Mouse (Mus musculus) ES-E14 (cell line): Measurements from ENCODE around the gene Dgkb.

Experiments
- CHD2 ChIP-seq: IDR thresholded peaks from 2 replicates; pipeline ENCODE4 v1.6.1; 2014; ENCODE audit warnings: mild to moderate bottlenecking, low read depth, low read length, inconsistent platforms
- HCFC1 ChIP-seq: IDR thresholded peaks from 2 replicates; pipeline ENCODE4 v1.6.1; 2012; ENCODE audit warnings: low read length, inconsistent platforms, borderline replicate concordance; ENCODE audit not compliant: insufficient read depth
- MAFK ChIP-seq: IDR thresholded peaks from 2 replicates; pipeline ENCODE4 v1.6.1; 2014; ENCODE audit warnings: mild to moderate bottlenecking, low read depth, low read length, inconsistent platforms; ENCODE audit not compliant: insufficient read depth
- ZC3H11A ChIP-seq: IDR thresholded peaks from 2 replicates; pipeline ENCODE4 v1.6.1; 2012; ENCODE audit warnings: low read depth, mild to moderate bottlenecking, inconsistent platforms, low read length, borderline replicate concordance
- ZNF384 ChIP-seq: IDR thresholded peaks from 2 replicates; pipeline ENCODE4 v1.6.1; 2012; ENCODE audit warnings: low read depth, low read length, inconsistent platforms

DNA sequence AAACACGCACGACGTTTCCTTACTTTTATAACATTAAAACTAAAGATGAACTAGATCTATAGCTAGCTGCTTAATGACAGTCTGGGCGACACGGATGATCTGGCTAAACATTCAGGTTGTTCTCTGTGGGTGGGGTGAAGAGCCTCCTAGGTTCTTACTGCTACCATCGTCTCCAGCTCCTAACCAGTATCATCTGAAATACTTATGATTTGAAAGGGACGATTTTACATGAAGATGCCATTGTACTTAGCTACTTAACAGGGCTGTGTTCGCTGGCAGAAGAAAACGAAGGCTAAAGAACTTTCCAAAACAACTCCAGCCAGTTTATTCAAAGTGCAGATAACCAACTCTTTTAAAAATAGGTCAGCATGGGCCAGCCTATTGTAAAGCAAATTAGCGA, 63.9 kb downstream of the Dgkb start:
- TF ChIP-seq HCFC1 (no peak), MAFK (no peak), ZC3H11A (no peak), CHD2 (no peak), ZNF384 (no peak)
